Mouse (Mus musculus): ENCODE data around the gene Ngf. TPM values are rescaled to one million over a fixed set of nuclear protein-coding genes. Genes with fewer than 3 reads are reported as not detected.

The Ngf gene
- total RNA-seq, 1 experiment = 12.4 TPM

GRCm38 (mm10) chr3:102556108-102556507, 86.4 kb downstream of the Ngf start:
- no peak overlapping the region for H3K9ac ChIP-seq (ENCODE audit: insufficient read depth, low read depth, low read length, poor library complexity, severe bottlenecking)
- H3K9me3 ChIP-seq (ENCODE audit: control insufficient read depth, insufficient read depth, low read depth, low read length) = no peaks in the 10 kb centered on the region
- H3K27ac ChIP-seq (ENCODE audit: insufficient read depth, low read depth, low read length, poor library complexity, severe bottlenecking) = no peak overlapping the region
- H3K36me3 ChIP-seq (ENCODE audit: control insufficient read depth, insufficient read depth, low read length, poor library complexity, severe bottlenecking) = no peaks in the 10 kb centered on the region
- DNase-seq (ENCODE audit: low read depth, low spot score) = no peak
- H3K4me3 ChIP-seq (ENCODE audit: insufficient read depth in 1 of 2, low read depth in 1 of 2, low read length in 2 of 2, poor library complexity in 1 of 2, severe bottlenecking in 1 of 2) = no peak overlapping the region
- no peak for TF ChIP-seq MAFK (IDR thresholded peaks at IDR 0.05; ENCODE audit: insufficient read depth, low read depth, low read length)
- no peak for TF ChIP-seq CHD2 (IDR thresholded peaks at IDR 0.05; ENCODE audit: low read depth, low read length)
- no peak for TF ChIP-seq ZC3H11A (IDR thresholded peaks at IDR 0.05; ENCODE audit: borderline replicate concordance, low read depth, low read length)
- no peak for TF ChIP-seq ZNF384 (IDR thresholded peaks at IDR 0.05; ENCODE audit: low read depth, low read length)
- no peak for TF ChIP-seq HCFC1 (IDR thresholded peaks at IDR 0.05; ENCODE audit: borderline replicate concordance, insufficient read depth, low read length)
- H3K4me1 ChIP-seq (ENCODE audit: control insufficient read depth in 2 of 2, insufficient read depth in 2 of 2, low read length in 2 of 2, poor library complexity in 1 of 2) = no peaks in the 10 kb centered on the region
- in situ Hi-C loops (cut with MboI; ENCODE audit: low sequenced_read_pairs in 2 of 2, unreplicated experiment in 2 of 2) = no loop called here

- DNase-seq (ENCODE audit: low read depth, low spot score) = no peak
- Histone ChIP-seq H3K9ac (ENCODE audit: insufficient read depth, low read depth, low read length, poor library complexity, severe bottlenecking) (no peak overlapping the region), H3K27ac (ENCODE audit: insufficient read depth, low read depth, low read length, poor library complexity, severe bottlenecking) (no peak overlapping the region), H3K9me3 (ENCODE audit: control insufficient read depth, insufficient read depth, low read depth, low read length) (no peaks in the 10 kb centered on the region), H3K4me1 (ENCODE audit: control insufficient read depth in 2 of 2, insufficient read depth in 2 of 2, low read length in 2 of 2, poor library complexity in 1 of 2) (no peaks in the 10 kb centered on the region), H3K4me3 (ENCODE audit: insufficient read depth in 1 of 2, low read depth in 1 of 2, low read length in 2 of 2, poor library complexity in 1 of 2, severe bottlenecking in 1 of 2) (no peak overlapping the region), H3K36me3 (ENCODE audit: control insufficient read depth, insufficient read depth, low read length, poor library complexity, severe bottlenecking) (no peaks in the 10 kb centered on the region)
- in situ Hi-C loops (cut with MboI; ENCODE audit: low sequenced_read_pairs in 2 of 2, unreplicated experiment in 2 of 2) = no loop called here
- TF ChIP-seq MAFK (IDR thresholded peaks at IDR 0.05; ENCODE audit: insufficient read depth, low read depth, low read length) (peak; percentile 100), ZNF384 (IDR thresholded peaks at IDR 0.05; ENCODE audit: low read depth, low read length) (peak; percentile 70), HCFC1 (IDR thresholded peaks at IDR 0.05; ENCODE audit: borderline replicate concordance, insufficient read depth, low read length) (no peak)
These were observed 86.9 kb downstream of the Ngf start for GRCm38 (mm10) chr3:102556645-102557044.

Data from ES-E14 (cell line).